Mouse (Mus musculus) midbrain, embryonic 13.5 days (tissue): ENCODE results near the gene Camta1. TPM values are rescaled to one million over a fixed set of nuclear protein-coding genes. Genes with fewer than 3 reads are reported as not detected.

Experiments used
- ATAC-seq: fragments of 200-750 bp; cut with Nextera tagmentation; 2 replicates; pipeline ENCODE4 v1.8.0; 2017; ENCODE audit warnings: mild to moderate bottlenecking, moderate TSS enrichment, moderate library complexity
- H3K27ac ChIP-seq: fragments of 300-500 bp; sonication (generic); 2 replicates; pipeline ENCODE4 v1.5.1; 2015; ENCODE audit warnings: inconsistent platforms, mild to moderate bottlenecking, moderate library complexity
- H3K27me3 ChIP-seq: fragments of 300-500 bp; sonication (generic); 2 replicates; pipeline ENCODE4 v1.6.1; 2015; ENCODE audit warnings: mild to moderate bottlenecking, inconsistent platforms
- H3K36me3 ChIP-seq: fragments of 300-500 bp; sonication (generic); 2 replicates; pipeline ENCODE4 v1.6.1; 2015; ENCODE audit warnings: mild to moderate bottlenecking, inconsistent platforms
- H3K4me1 ChIP-seq: fragments of 300-500 bp; sonication (generic); replicated peaks from 2 replicates; pipeline ENCODE4 v1.6.1; 2015; ENCODE audit warnings: inconsistent platforms
- H3K4me2 ChIP-seq: fragments of 300-500 bp; sonication (generic); replicated peaks from 2 replicates; pipeline ENCODE4 v1.6.1; 2015; ENCODE audit warnings: moderate library complexity, mild to moderate bottlenecking, inconsistent platforms
- H3K4me3 ChIP-seq: fragments of 300-500 bp; sonication (generic); replicated peaks from 2 replicates; pipeline ENCODE4 v1.5.1; 2015; ENCODE audit warnings: mild to moderate bottlenecking, inconsistent platforms
- H3K9ac ChIP-seq: fragments of 300-500 bp; sonication (generic); replicated peaks from 2 replicates; pipeline ENCODE4 v1.6.1; 2015; ENCODE audit warnings: mild to moderate bottlenecking, inconsistent platforms
- H3K9me3 ChIP-seq: fragments of 300-500 bp; sonication (generic); 2 replicates; pipeline ENCODE4 v1.6.1; 2016; ENCODE audit warnings: mild to moderate bottlenecking, inconsistent platforms
- WGBS: fragments of 180-500 bp; shearing (Covaris S2); methylation state at CpG from one replicate; pipeline ENCODE4 v1.1.7; 2015; 5-methylcytosine and 5-hydroxymethylcytosine counted together
- polyA plus RNA-seq: library from polyadenylated mRNA; unstranded; fragments of >200 nt; fragmentation: Nextera tagmentation; extraction: Ambion mirVana; gene quantifications from 2 replicates; pipeline ENCODE4 v1.2.1, GENCODE M21; 2015

The Camta1 gene
- polyA plus RNA-seq, 1 experiment from 2014 or later = 163 TPM

DNA sequence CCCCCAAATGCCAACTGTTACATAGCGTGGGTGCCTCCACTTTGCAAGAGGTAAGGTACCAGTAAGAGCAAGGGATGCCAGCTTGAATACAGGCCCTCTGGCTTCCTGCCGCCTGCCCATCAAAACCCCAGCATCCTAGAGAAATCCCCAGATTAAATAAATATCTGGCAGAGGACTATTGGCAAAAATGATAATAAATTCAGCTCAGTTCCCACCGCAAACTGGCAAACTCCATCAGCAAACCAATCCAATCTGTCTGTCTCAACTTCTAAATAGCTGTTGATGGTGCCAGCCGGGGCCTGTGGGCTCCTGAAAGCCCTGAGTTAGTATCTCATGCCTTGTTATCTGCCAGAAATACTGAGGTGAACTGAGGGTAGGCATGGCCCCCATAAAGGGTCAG, 333.2 kb downstream of the Camta1 start:
- Histone ChIP-seq H3K4me1 (0 out of 2 replicates have a peak, but pooled peaks cover 4% of the 10 kb centered on the region), H3K9me3 (no peaks in the 10 kb centered on the region), H3K4me2 (no peak overlapping the region), H3K4me3 (no peak overlapping the region), H3K9ac (no peak overlapping the region), H3K27ac (no peak overlapping the region), H3K36me3 (no peaks in the 10 kb centered on the region), H3K27me3 (no peaks in the 10 kb centered on the region)
- WGBS = 98% methylated on average over 4 of the region's 4 CpGs
- no peak for ATAC-seq

DNA sequence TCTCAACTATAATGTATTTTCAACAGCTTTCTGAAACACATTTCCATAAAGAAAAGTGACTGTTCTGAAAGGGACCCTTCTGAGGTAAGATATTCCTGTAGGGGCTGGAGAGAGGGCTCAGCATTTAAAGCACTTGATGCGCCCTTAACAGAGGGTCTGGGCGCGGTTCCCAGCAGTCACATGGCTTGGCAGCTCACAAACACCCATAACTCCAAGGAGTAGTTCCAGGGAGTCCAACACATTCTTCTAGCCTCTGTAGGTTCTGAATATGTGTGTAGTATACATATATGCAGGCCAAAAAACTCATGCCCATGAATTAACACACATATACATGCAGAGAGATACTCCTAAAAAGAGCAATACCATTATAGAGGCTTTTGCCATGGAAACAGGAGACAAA, 333.9 kb downstream of the Camta1 start:
- no peaks in the 10 kb centered on the region for H3K4me1 ChIP-seq
- no peak overlapping the region for H3K9ac ChIP-seq
- H3K9me3 ChIP-seq = no peaks in the 10 kb centered on the region
- no peak overlapping the region for H3K4me3 ChIP-seq
- no peaks in the 10 kb centered on the region for H3K27me3 ChIP-seq
- no peak overlapping the region for H3K4me2 ChIP-seq
- no peak for ATAC-seq
- WGBS = 91% methylated on average over 3 of the region's 3 CpGs
- no peak overlapping the region for H3K27ac ChIP-seq
- no peaks in the 10 kb centered on the region for H3K36me3 ChIP-seq

DNA sequence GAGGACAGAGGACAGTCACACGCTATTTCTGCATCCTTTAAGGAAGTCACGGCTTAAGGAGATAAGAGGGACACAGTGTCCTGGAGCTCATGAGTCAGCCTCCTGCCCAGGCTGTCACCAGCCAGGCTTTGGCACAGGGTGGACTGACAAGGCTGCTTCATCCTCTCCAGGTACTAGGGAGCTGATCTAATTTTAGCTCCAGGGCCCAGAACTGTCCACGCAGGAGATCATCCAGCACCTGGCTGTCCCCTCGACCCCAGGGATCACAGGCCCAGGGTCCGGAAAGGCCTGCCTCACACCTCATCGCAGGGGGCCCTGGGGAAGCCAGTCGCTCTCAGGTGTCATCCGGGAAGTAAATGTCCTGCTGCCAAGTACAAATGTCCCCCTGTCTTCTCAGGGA, 341.6 kb downstream of the Camta1 start:
- 29% methylated on average over 8 of the region's 8 CpGs for WGBS
- Histone ChIP-seq H3K4me2 (no peak overlapping the region), H3K27me3 (no peaks in the 10 kb centered on the region), H3K9ac (peak overlapping the region; percentile 32; the same call in 1 of the 2 replicates), H3K36me3 (no peaks in the 10 kb centered on the region), H3K9me3 (no peaks in the 10 kb centered on the region), H3K4me3 (no peak overlapping the region), H3K4me1 (peaks cover 26% of the 10 kb centered on the region), H3K27ac (no peak overlapping the region)
- ATAC-seq = no peak

DNA sequence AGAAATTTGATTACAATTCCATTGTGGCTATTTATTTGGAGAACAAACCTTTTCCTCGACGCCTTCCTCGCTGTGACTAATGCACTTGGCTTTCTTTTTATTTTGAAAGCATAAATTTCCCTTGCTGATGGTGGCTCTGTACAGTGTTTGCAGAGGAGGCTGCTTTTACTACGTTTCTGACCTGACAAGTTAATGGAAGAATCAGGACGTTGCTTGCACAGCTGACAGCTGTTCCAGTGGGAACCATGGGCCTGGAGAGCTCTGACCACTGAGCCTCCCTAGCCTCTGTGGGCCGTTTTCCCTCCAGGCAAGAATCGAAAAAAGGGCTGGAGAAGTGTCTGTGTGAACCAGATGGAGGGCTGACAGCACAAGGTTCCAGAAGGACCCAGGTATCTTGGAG, 342.7 kb downstream of the Camta1 start:
- 65% methylated on average over 7 of the region's 7 CpGs for WGBS
- Histone ChIP-seq H3K4me1 (peaks cover 26% of the 10 kb centered on the region), H3K4me2 (no peak overlapping the region), H3K36me3 (no peaks in the 10 kb centered on the region), H3K27me3 (no peaks in the 10 kb centered on the region), H3K4me3 (no peak overlapping the region), H3K9me3 (no peaks in the 10 kb centered on the region), H3K27ac (no peak overlapping the region), H3K9ac (no peak overlapping the region)
- ATAC-seq = no peak

DNA sequence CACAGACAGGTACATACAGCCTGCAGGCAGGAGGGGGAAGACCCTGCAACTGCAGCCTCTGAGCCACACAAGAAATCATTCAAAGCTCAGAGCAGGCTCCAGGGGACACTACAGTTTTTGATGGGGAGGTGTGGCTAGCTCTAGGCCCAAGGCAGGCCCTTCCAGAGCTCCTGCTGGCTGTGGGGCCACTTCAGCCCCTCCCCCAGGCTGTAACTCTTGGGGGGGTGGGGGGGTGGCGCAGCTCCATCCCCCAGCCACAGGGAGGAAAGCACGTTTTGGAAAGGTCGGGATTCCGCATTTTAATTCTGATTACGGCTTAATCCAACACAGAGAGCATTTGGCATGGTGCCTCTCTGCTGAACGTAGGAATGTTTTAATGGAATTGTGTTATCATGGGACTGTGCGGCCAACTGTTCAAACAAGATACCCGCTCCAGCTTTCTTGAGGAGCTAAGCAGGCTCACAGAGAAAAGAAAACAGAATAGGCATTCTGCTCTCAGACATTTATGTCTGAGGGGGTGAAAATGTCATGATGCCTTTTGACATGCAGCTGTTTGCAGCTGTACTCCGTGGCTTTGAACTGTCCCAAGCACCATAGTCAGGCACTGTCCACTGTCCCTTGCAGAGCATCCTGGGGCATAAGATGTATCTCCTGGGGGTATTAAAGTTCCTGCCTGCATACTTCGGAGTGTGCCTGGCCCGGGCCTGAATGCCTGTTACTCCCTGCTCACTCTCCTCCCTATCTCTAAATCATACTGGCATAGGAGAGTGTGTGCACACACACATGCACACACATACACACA, 344.5 kb downstream of the Camta1 start:
- 14% methylated on average over 11 of the region's 11 CpGs for WGBS
- H3K36me3 ChIP-seq = no peaks in the 10 kb centered on the region
- peak; percentile 78 for ATAC-seq
- H3K4me2 ChIP-seq = no peak overlapping the region
- no peak overlapping the region for H3K4me3 ChIP-seq
- peaks cover 26% of the 10 kb centered on the region for H3K4me1 ChIP-seq
- no peak overlapping the region for H3K9ac ChIP-seq
- H3K9me3 ChIP-seq = no peaks in the 10 kb centered on the region
- peak overlapping the region; percentile 83 for H3K27ac ChIP-seq
- H3K27me3 ChIP-seq = no peaks in the 10 kb centered on the region

DNA sequence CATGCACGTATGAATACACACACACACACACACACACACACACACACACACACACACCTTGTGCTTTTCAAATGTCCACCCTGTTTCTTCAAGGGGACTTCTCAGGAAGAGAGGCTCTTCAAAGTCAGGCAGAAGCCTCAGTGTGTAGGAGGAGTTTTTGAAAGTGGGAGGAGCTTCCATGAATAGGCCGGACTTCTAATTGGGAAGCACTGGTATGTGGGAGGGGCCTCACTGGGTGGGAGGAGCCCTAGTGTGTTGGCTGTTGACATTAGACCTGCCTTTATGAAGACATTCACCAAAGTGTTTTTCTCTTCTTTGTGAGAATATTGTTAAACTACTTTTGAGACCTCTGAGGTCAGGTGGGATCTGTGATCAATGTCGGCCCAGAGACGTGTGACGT, 346.4 kb downstream of the Camta1 start:
- Histone ChIP-seq H3K36me3 (no peaks in the 10 kb centered on the region), H3K9ac (no peak overlapping the region), H3K9me3 (no peaks in the 10 kb centered on the region), H3K4me1 (peaks cover 23% of the 10 kb centered on the region), H3K4me2 (no peak overlapping the region), H3K4me3 (no peak overlapping the region), H3K27me3 (no peaks in the 10 kb centered on the region), H3K27ac (no peak overlapping the region)
- 85% methylated on average over 5 of the region's 5 CpGs for WGBS
- ATAC-seq = no peak

DNA sequence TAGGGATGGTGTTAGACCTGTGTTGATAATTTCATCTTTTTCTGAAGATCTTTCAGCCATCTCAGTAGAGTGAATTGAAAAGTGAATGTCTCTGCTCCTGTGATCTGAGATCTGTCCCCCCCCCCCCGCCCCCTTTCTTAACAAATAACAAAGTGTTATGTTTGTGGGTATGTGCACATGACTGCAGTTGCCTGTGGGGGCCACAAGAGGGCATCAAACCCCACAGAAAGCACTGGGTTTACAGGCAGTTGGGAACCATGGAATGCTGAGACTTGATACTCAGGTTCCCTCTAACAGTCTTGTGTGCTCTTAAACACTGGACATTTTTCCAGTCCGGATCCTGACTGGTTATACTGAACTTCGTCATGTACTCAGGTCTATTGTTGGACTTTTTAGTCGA, 350.6 kb downstream of the Camta1 start:
- Histone ChIP-seq H3K27me3 (no peaks in the 10 kb centered on the region), H3K9me3 (no peaks in the 10 kb centered on the region), H3K4me3 (no peak overlapping the region), H3K4me1 (no peaks in the 10 kb centered on the region), H3K4me2 (no peak overlapping the region), H3K27ac (no peak overlapping the region), H3K36me3 (no peaks in the 10 kb centered on the region), H3K9ac (no peak overlapping the region)
- WGBS = 84% methylated on average over 4 of the region's 4 CpGs
- no peak for ATAC-seq

DNA sequence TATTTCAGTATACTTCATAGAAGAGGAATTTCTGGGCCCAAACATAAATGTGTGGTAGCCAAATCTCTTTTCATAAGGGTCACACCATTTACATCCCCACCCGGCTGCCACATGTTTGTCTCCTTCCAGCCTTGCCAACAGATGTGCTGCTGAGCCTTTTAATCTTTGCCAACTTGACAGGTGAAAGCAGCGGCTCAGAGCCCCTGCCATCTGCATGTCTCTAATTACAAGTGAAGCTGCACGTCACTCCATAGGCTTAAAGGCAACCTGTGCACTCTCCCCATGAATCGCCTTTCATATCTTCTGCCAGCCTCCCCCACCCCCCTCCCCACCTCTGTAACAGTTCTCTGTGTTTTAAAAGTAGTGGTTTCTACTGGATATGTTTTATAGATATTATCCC, 351.3 kb downstream of the Camta1 start:
- no peaks in the 10 kb centered on the region for H3K36me3 ChIP-seq
- H3K9me3 ChIP-seq = no peaks in the 10 kb centered on the region
- no peaks in the 10 kb centered on the region for H3K4me1 ChIP-seq
- no peak for ATAC-seq
- H3K27me3 ChIP-seq = no peaks in the 10 kb centered on the region
- no peak overlapping the region for H3K27ac ChIP-seq
- H3K4me2 ChIP-seq = no peak overlapping the region
- no peak overlapping the region for H3K4me3 ChIP-seq
- H3K9ac ChIP-seq = no peak overlapping the region
- WGBS = 68% methylated on average over 4 of the region's 4 CpGs

DNA sequence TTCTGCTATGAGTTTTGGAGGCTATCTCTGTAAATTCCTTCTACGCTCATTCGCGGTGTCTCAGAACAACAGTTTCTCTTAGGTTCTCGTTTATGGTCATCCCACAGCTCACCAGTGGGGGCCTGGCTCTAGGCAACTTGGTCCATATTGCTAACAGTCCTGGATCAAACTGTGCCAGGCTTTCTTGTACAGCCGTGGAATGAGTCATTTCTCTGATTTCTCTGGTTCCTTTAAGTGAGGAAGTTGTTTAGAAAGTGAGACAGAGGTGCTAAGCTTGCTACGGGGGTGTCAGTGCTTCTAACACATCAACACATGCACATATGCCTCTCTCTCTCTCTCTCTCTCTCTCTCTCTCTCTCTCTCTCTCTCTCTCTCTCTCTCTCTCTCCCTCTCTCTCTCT, 355.0 kb downstream of the Camta1 start:
- no peaks in the 10 kb centered on the region for H3K27me3 ChIP-seq
- H3K27ac ChIP-seq = no peak overlapping the region
- no peak overlapping the region for H3K9ac ChIP-seq
- H3K9me3 ChIP-seq = no peaks in the 10 kb centered on the region
- no peaks in the 10 kb centered on the region for H3K4me1 ChIP-seq
- WGBS = 92% methylated on average over 6 of the region's 6 CpGs
- no peak for ATAC-seq
- no peaks in the 10 kb centered on the region for H3K36me3 ChIP-seq
- H3K4me3 ChIP-seq = no peak overlapping the region
- H3K4me2 ChIP-seq = no peak overlapping the region

DNA sequence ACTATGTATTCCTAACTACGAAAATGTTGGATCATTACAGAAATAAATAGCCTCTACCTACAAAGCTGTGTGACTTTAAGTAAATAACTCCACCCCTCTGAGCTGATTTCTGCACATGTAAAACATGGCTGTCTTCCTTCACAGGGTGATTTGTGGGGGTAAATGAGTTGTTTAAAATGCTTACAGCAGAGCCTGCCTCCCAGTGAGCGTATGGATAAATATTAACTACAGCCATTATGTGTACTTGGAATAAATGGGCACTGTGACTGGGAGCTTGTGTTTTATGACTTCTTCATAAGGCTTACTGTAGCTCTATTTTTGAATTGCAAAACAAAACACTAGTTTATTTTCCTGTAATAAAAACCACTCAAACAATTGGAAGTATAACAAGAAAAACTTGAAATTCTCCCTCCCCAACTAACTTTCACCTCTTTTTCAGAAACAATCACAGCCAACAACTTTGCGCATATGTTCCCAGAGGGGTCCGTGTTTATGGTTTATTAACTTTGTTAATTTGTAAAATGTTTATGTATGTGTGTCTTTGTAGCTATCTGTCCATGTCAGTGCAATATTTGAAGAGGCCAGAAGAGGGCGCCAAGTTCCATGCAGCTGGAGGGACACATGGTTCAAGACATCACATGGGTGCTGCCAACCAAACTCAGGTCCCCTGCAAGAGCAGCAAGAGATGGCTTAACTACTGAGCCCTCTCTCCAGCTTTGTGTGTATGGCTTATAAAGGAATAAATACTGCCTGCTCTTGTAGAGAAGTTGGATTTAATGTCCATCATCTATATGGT, 363.0 kb downstream of the Camta1 start:
- H3K4me1 ChIP-seq = no peaks in the 10 kb centered on the region
- H3K4me3 ChIP-seq = no peak overlapping the region
- no peak for ATAC-seq
- no peaks in the 10 kb centered on the region for H3K27me3 ChIP-seq
- no peak overlapping the region for H3K4me2 ChIP-seq
- H3K9me3 ChIP-seq = peaks cover 7% of the 10 kb centered on the region
- no peak overlapping the region for H3K27ac ChIP-seq
- no peaks in the 10 kb centered on the region for H3K36me3 ChIP-seq
- 87% methylated on average over 5 of the region's 5 CpGs for WGBS
- no peak overlapping the region for H3K9ac ChIP-seq

DNA sequence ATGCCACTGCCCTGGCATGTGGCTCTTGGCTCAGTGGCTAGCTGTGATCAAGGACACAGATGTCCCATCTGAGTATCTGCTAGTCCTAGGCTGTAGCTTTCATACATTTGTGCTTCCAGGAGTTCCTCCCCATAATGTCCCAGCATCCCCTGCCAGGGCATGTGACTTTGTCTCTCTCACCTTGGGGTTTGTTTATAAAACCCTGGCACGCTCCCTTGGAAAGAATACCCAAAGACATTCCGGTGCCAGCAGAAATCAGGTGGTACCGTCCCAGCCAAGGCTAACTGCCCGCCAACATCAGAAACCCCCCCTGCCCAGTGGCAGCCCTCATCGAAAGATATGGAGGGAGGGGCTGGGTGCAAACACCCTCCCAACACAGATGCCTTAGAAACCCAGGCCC, 365.1 kb downstream of the Camta1 start:
- H3K9ac ChIP-seq = no peak overlapping the region
- no peaks in the 10 kb centered on the region for H3K36me3 ChIP-seq
- no peak for ATAC-seq
- H3K4me1 ChIP-seq = no peaks in the 10 kb centered on the region
- H3K4me3 ChIP-seq = no peak overlapping the region
- H3K27me3 ChIP-seq = no peaks in the 10 kb centered on the region
- peaks cover 7% of the 10 kb centered on the region for H3K9me3 ChIP-seq
- WGBS = 93% methylated on average over 5 of the region's 5 CpGs
- H3K27ac ChIP-seq = no peak overlapping the region
- H3K4me2 ChIP-seq = no peak overlapping the region

DNA sequence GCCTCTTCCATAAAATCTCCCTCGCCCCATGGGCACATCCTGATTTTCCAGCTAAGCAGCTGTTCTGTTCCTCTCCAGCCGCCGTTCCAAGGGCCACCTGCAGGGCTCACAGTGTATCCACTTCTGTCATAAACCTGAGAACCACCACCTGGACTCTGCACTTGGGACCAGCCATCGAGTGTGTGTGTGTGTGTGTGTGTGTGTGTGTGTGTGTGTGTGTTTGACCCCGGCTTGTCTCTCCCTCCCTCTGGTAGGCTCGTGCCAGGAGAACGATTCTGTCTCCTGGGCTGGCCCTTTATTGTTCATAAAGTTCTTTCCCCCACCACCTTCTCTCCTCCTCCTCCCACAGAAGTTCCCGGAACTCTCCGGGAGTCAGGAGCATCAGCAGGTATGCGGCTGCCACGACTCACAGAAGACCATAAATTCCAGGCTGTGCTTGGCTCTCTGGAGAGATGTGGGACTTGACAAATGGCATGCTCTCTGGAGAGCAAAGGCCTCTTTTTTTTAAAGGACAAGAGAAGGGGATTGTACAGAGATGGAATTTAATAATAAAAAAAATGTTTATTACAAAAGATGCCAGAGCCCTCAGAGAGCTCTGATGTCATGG, 366.3 kb downstream of the Camta1 start:
- Histone ChIP-seq H3K4me2 (no peak overlapping the region), H3K9me3 (peaks cover 7% of the 10 kb centered on the region), H3K9ac (no peak overlapping the region), H3K4me3 (no peak overlapping the region), H3K36me3 (no peaks in the 10 kb centered on the region), H3K27me3 (no peaks in the 10 kb centered on the region), H3K27ac (no peak overlapping the region), H3K4me1 (no peaks in the 10 kb centered on the region)
- 78% methylated on average over 11 of the region's 11 CpGs for WGBS
- ATAC-seq = no peak
